Mouse (Mus musculus) cortical plate, adult 2 months (tissue): ENCODE data around the gene H2al1b. TPM values are rescaled to one million over a fixed set of nuclear protein-coding genes. Genes with fewer than 3 reads are reported as not detected.

ENCODE experiments used
- H3K27ac ChIP-seq: fragments of 200-500 bp; 2 replicates; pipeline ENCODE4 v1.5.1; 2012; ENCODE audit warnings: low read length, control low read depth, inconsistent platforms; ENCODE audit not compliant: insufficient read depth
- H3K4me1 ChIP-seq: fragments of 200-500 bp; 2 replicates; pipeline ENCODE4 v1.6.1; 2011; ENCODE audit warnings: low read length; ENCODE audit not compliant: control insufficient read depth, insufficient read depth
- H3K4me3 ChIP-seq: fragments of 200-500 bp; 2 replicates; pipeline ENCODE4 v1.5.1; 2011; ENCODE audit warnings: mild to moderate bottlenecking, low read length, control low read depth; ENCODE audit not compliant: insufficient read depth
- CTCF ChIP-seq: fragments of 200-500 bp; IDR thresholded peaks from 2 replicates; pipeline ENCODE4 v1.5.1; 2011; ENCODE audit warnings: mild to moderate bottlenecking, control low read depth, low read length; ENCODE audit not compliant: insufficient read depth; ENCODE audit errors: extremely low read depth
- POLR2A ChIP-seq: fragments of 200-500 bp; IDR thresholded peaks from 2 replicates; pipeline ENCODE4 v1.6.1; 2011; ENCODE audit warnings: mild to moderate bottlenecking, low read length, control low read depth; ENCODE audit not compliant: insufficient read depth; ENCODE audit errors: extremely low read depth
- polyA plus RNA-seq: library from polyadenylated mRNA; depleted of rRNA; stranded (reverse); fragments of >200 nt; gene quantifications from 2 replicates; pipeline ENCODE4 v1.2.3, GENCODE M21; 2012; rRNA removed

H2al1b gene
- polyA plus RNA-seq, 1 experiment, result not detected

- TF ChIP-seq POLR2A (no peak), CTCF (no peak)
- H3K27ac ChIP-seq, result peak overlapping the region; percentile 29; the same call in 1 of the 2 replicates
- H3K4me3 ChIP-seq, result no peak overlapping the region
- no peaks in the 10 kb centered on the region for H3K4me1 ChIP-seq
These were observed 43.5 kb downstream of the H2al1b start for GRCm38 (mm10) chrX:11345762-11346161.

DNA sequence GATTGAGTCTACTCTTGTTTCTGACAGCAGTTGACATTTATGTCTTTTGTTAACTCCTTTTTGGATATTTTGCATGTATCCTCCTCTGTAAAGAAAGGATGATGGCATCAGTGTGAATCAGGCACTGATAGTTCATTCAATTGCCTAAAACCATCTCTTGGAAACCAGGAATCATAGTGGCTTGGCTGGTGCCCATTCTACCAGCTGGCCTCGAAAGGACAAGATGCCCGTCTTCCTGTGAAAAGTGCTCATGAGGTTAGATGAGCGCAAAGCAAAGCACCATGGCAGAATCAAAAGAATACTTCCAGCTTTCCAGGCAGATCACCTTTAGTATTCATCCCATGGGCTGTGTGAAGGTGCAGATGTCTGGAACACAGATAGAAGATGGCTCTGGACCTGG, 44.5 kb downstream of the H2al1b start:
- no peak overlapping the region for H3K4me3 ChIP-seq
- H3K27ac ChIP-seq, result 0 out of 2 replicates have a peak overlapping the region, but pooled peaks have one; percentile 9
- TF ChIP-seq POLR2A (no peak), CTCF (no peak)
- no peaks in the 10 kb centered on the region for H3K4me1 ChIP-seq

Other genes starting within 250 kb of the H2al1b start
- not detected in 2 replicates for gene H2al1a, start 3.2 kb upstream of the H2al1b start, polyA plus RNA-seq
- gene H2al1c, start 3.2 kb downstream of the H2al1b start, polyA plus RNA-seq, result not detected in 2 replicates
- not detected in 2 replicates for gene H2al1d, start 6.4 kb downstream of the H2al1b start, polyA plus RNA-seq
- not detected in 2 replicates for gene H2al1e, start 9.5 kb downstream of the H2al1b start, polyA plus RNA-seq
- not detected in 2 replicates for gene H2al1f, start 12.7 kb downstream of the H2al1b start, polyA plus RNA-seq
- gene H2al1g, start 15.8 kb downstream of the H2al1b start, polyA plus RNA-seq, result not detected in 2 replicates
- not detected in 2 replicates for gene H2al1h, start 19.1 kb downstream of the H2al1b start, polyA plus RNA-seq
- not detected in 2 replicates for gene H2al1i, start 22.2 kb downstream of the H2al1b start, polyA plus RNA-seq
- gene H2al1j, start 25.4 kb downstream of the H2al1b start, polyA plus RNA-seq, result not detected in 2 replicates